Mouse (Mus musculus) neural tube, embryonic 12.5 days (tissue): Measurements from ENCODE around the gene Hist1h1d. TPM values are rescaled to one million over a fixed set of nuclear protein-coding genes. Genes with fewer than 3 reads are reported as not detected.
A peak's percentile ranks its signal among the peaks of the same experiment; 100 is the strongest.
"Not testable (repeated sequence)": the region's sequence is repeated elsewhere in the genome, so short reads cannot be mapped to it uniquely, and the experiment has no call there.

Experiments
- ATAC-seq: fragments of 200-750 bp; cut with Nextera tagmentation; 2 replicates; pipeline ENCODE4 v1.8.0; 2017; ENCODE audit warnings: low read depth, mild to moderate bottlenecking, moderate TSS enrichment, moderate library complexity; ENCODE audit not compliant: low FRiP score
- H3K27ac ChIP-seq: fragments of 300-500 bp; sonication (generic); 2 replicates; pipeline ENCODE4 v1.5.1; 2016
- H3K27me3 ChIP-seq: fragments of 300-500 bp; sonication (generic); replicated peaks from 2 replicates; pipeline ENCODE4 v1.6.1; 2016; ENCODE audit warnings: mild to moderate bottlenecking
- H3K36me3 ChIP-seq: fragments of 300-500 bp; sonication (generic); 2 replicates; pipeline ENCODE4 v1.6.1; 2016; ENCODE audit warnings: mild to moderate bottlenecking
- H3K4me1 ChIP-seq: fragments of 300-500 bp; sonication (generic); 2 replicates; pipeline ENCODE4 v1.6.1; 2016
- H3K4me2 ChIP-seq: fragments of 300-500 bp; sonication (generic); replicated peaks from 2 replicates; pipeline ENCODE4 v1.6.1; 2016; ENCODE audit warnings: mild to moderate bottlenecking
- H3K4me3 ChIP-seq: fragments of 300-500 bp; sonication (generic); 2 replicates; pipeline ENCODE4 v1.5.1; 2016
- H3K9ac ChIP-seq: fragments of 300-500 bp; sonication (generic); 2 replicates; pipeline ENCODE4 v1.6.1; 2016; ENCODE audit warnings: mild to moderate bottlenecking
- H3K9me3 ChIP-seq: fragments of 300-500 bp; sonication (generic); 2 replicates; pipeline ENCODE4 v1.6.1; 2016; ENCODE audit warnings: mild to moderate bottlenecking
- WGBS: fragments of 180-500 bp; shearing (Covaris S2); methylation state at CpG from one replicate; pipeline ENCODE4 v1.1.7; 2016; 5-methylcytosine and 5-hydroxymethylcytosine counted together
- polyA plus RNA-seq: library from polyadenylated mRNA; unstranded; fragments of >200 nt; fragmentation: Nextera tagmentation; extraction: Ambion mirVana; gene quantifications from 2 replicates; pipeline ENCODE4 v1.2.1, GENCODE M21; 2016

Gene Hist1h1d
- polyA plus RNA-seq, 1 experiment from 2014 or later = 0.30 TPM

- Histone ChIP-seq H3K4me1 (peaks cover under 1% of the 10 kb centered on the region), H3K27me3 (no peaks in the 10 kb centered on the region), H3K9ac (no peak overlapping the region), H3K36me3 (no peaks in the 10 kb centered on the region), H3K4me2 (no peak overlapping the region), H3K4me3 (no peak overlapping the region), H3K27ac (no peak overlapping the region), H3K9me3 (no peaks in the 10 kb centered on the region)
- WGBS = 81% methylated on average over 3 of the region's 3 CpGs
- ATAC-seq = no peak
Observed at GRCm38 (mm10) chr13:23541497-23541896, 11.6 kb upstream of the Hist1h1d start.

DNA sequence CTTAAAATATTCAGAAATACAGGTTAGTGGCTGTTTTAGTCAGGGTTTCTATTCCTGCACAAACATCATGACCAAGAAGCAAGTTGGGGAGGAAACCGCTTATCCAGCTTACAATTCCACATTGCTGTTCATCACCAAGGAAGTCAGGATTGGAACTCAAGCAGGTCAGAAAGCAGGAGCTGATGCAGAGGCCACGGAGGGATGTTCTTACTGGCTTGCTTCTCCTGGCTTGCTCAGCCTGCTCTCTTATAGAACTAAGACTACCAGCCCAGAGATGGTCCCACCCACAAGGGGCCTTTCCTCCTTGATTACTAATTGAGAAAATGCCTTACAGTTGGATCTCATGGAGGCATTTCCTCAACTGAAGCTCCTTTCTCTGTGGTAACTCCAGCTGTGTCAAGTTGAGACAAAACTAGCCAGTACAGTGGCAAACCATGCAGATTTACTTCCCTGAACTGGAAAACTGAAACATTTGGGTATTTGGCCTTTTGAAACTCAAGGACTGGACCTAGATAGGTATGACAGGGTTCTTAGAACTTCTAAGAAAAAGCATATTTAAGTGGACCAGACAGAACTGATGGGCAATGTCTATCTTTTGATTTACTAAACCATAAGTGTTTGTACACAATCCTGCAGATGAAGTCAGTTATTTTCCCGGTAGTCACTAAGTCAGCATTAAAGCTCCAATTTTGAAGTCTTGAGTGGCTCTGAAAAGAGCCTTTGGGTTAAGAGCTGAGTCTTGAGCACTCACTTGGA is 10.7 kb upstream of the Hist1h1d start:
- WGBS = 6% methylated on average over 3 of the region's 3 CpGs
- H3K4me3 ChIP-seq = peak overlapping the region; percentile 42
- peak overlapping the region; percentile 68 for H3K4me2 ChIP-seq
- H3K27ac ChIP-seq, H3K36me3 ChIP-seq, H3K27me3 ChIP-seq, H3K4me1 ChIP-seq, H3K9me3 ChIP-seq, ATAC-seq: not testable (repeated sequence)
- peak overlapping the region; percentile 56 for H3K9ac ChIP-seq

DNA sequence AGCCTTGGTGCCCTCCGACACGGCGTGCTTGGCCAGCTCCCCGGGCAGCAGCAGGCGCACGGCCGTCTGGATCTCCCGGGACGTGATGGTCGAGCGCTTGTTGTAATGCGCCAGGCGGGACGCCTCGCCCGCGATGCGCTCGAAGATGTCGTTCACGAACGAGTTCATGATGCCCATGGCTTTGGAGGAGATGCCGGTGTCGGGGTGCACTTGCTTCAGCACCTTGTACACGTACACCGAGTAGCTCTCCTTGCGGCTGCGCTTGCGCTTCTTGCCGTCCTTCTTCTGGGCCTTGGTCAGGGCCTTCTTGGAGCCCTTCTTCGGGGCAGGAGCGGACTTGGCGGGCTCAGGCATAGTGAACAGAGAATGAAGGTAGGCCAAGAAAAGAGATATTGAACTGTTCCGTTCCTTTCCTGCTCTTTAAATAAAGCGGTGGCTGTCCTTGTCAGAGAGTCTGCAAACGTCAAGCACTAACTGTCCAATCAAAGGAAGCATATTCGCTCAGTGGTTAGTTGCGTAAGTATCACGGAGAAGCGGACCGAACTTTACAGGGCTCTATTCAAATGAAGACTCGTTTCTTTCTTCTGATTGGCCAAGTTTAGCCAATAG is 10.0 kb upstream of the Hist1h1d start, which contains the start of gene Hist1h2bh:
Hist1h2bh (minus strand) TSS at position 394 of the 609 bp plus-strand sequence.
- WGBS = under 1% methylated on average over 42 of the region's 42 CpGs
- H3K9me3 ChIP-seq = not testable (repeated sequence)
- H3K4me2 ChIP-seq = peak within 1 kb of the TSS; percentile 68

DNA sequence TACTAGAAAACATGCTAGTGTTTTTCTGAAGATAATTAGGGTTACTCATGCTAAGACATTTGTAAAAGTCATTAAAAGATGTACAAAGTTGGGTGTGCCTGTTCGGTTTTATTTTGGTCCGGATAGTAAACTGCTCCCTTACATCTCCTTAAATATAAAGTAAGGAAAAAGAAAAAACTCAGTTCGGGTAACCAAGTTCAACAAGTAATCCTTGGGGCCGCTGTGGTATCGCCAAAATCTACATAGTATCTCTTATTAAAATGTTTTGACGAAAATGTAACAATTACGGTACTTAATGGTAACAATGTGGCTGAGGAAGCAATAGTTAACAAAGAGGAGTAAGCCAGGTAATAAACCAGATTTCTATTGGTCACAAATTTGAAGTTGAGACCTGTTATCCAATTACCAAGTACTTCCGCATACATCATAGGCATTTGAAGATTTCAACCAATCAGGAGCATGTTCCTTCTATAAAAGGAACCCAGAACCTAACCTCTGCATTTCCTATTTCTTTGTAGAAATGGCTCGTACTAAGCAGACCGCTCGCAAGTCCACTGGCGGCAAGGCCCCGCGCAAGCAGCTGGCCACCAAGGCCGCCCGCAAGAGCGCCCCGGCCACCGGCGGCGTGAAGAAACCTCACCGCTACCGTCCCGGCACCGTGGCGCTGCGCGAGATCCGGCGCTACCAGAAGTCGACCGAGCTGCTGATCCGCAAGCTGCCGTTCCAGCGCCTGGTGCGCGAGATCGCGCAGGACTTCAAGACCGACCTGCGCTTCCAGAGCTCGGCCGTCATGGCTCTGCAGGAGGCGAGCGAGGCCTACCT is 8.9 kb upstream of the Hist1h1d start, which contains the start of gene Hist1h3f:
Hist1h3f (plus strand) TSS at position 88 of the 822 bp plus-strand sequence.
- H3K27ac ChIP-seq = peak within 1 kb of the TSS; percentile 81
- peak; percentile 94 for ATAC-seq
- no peaks in the 10 kb centered on the region for H3K4me1 ChIP-seq
- peak within 1 kb of the TSS; percentile 61 for H3K9ac ChIP-seq
- H3K4me2 ChIP-seq = peak within 1 kb of the TSS; percentile 68
- H3K4me3 ChIP-seq = peak within 1 kb of the TSS; percentile 48
- no peaks in the 10 kb centered on the region for H3K36me3 ChIP-seq
- H3K9me3 ChIP-seq = no peaks in the 10 kb centered on the region
- under 1% methylated on average over 25 of the region's 45 CpGs for WGBS
- H3K27me3 ChIP-seq = no peaks in the 10 kb centered on the region

More for the DNA sequence above, 10.0 kb upstream of the Hist1h1d start, which contains the start of gene Hist1h2bh:
- H3K4me1 ChIP-seq, H3K27me3 ChIP-seq, H3K36me3 ChIP-seq: not testable (repeated sequence)
- H3K4me3 ChIP-seq = peak within 1 kb of the TSS; percentile 48
- peak within 1 kb of the TSS; percentile 56 for H3K9ac ChIP-seq
- peak; percentile 91 for ATAC-seq
- H3K27ac ChIP-seq = peak within 1 kb of the TSS; percentile 57; the same call in 1 of the 2 replicates

GRCm38 (mm10) chr13:23544787-23545120 is 8.3 kb upstream of the Hist1h1d start:
- 0% methylated on average over 13 of the region's 14 CpGs for WGBS
- H3K36me3 ChIP-seq, H3K4me1 ChIP-seq: not testable (repeated sequence)

DNA sequence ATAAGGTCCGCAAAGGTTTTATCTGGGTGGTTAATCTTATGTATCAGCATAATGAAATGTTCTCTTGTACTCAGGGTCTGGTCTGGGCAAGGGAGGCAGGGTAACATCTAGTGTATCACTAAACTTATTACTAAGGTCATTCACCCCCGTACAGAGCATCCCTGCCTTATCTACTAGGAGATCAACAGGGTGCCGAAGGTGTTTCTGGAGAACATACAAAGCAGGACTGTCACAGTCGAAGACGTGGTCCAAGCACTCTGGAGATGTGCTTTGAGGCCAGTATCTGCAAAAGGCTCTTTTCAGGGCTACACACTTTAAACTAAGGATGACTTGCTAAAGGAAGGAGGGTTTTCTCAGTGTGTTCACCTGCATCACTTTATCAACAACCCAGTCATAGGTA is 6.4 kb upstream of the Hist1h1d start:
- no peak overlapping the region for H3K27ac ChIP-seq
- H3K9ac ChIP-seq = no peak overlapping the region
- H3K9me3 ChIP-seq = no peaks in the 10 kb centered on the region
- H3K4me1 ChIP-seq = peaks cover 7% of the 10 kb centered on the region; the same call in 1 of the 2 replicates
- H3K36me3 ChIP-seq = no peaks in the 10 kb centered on the region
- WGBS = 89% methylated on average over 5 of the region's 5 CpGs
- H3K4me2 ChIP-seq = no peak overlapping the region
- no peaks in the 10 kb centered on the region for H3K27me3 ChIP-seq
- H3K4me3 ChIP-seq = no peak overlapping the region
- ATAC-seq = no peak

More at GRCm38 (mm10) chr13:23544787-23545120, 8.3 kb upstream of the Hist1h1d start:
- not testable (repeated sequence) for H3K27me3 ChIP-seq, H3K27ac ChIP-seq, H3K9me3 ChIP-seq
- Histone ChIP-seq H3K9ac (peak overlapping the region; percentile 61; the same call in 1 of the 2 replicates), H3K4me3 (peak overlapping the region; percentile 48), H3K4me2 (peak overlapping the region; percentile 52)
- peak; percentile 1 for ATAC-seq

- H3K9ac ChIP-seq = peak overlapping the region; percentile 53
- WGBS = 4% methylated on average over 3 of the region's 3 CpGs
- peaks cover 12% of the 10 kb centered on the region; the same call in 1 of the 2 replicates for H3K4me1 ChIP-seq
- H3K4me2 ChIP-seq = peak overlapping the region; percentile 65
- no peaks in the 10 kb centered on the region for H3K9me3 ChIP-seq
- H3K27ac ChIP-seq = peak overlapping the region; percentile 43
- H3K27me3 ChIP-seq = no peaks in the 10 kb centered on the region
- peak overlapping the region; percentile 41 for H3K4me3 ChIP-seq
- no peaks in the 10 kb centered on the region for H3K36me3 ChIP-seq
- no peak for ATAC-seq
Observed at GRCm38 (mm10) chr13:23550761-23551145, 2.3 kb upstream of the Hist1h1d start.

DNA sequence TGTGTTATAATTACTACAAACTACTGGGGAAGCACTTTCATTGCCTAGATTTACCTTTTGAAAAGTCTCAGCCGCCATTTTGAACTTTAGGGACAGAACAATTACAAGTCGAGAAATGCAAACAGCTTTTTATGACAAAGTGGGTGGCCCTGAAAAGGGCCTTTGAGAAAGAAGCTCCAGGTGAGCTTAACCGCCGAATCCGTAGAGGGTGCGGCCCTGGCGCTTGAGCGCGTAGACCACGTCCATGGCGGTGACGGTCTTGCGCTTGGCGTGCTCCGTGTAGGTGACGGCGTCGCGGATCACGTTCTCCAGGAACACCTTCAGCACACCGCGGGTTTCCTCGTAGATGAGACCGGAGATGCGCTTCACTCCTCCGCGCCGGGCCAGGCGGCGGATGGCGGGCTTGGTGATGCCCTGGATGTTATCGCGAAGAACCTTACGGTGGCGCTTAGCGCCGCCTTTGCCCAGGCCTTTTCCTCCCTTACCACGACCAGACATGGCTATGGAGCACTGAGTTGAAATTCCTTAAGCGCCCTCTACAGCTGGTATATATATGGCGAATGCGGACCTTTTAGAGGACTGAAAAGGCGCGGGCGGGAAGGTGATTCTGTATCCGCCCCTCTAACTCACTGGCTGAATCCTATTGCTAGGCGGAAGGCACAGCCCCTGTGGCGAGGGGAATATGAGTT is 1.8 kb upstream of the Hist1h1d start, which contains the start of gene Hist1h4f:
Hist1h4f (minus strand) TSS at position 503 of the 689 bp plus-strand sequence.
- not testable (repeated sequence) for H3K9me3 ChIP-seq, H3K36me3 ChIP-seq, H3K27me3 ChIP-seq
- peak within 1 kb of the TSS; percentile 65 for H3K4me2 ChIP-seq
- H3K9ac ChIP-seq = peak within 1 kb of the TSS; percentile 53
- ATAC-seq = peak; percentile 80
- H3K27ac ChIP-seq = peak within 1 kb of the TSS; percentile 43
- WGBS = under 1% methylated on average over 47 of the region's 47 CpGs
- H3K4me3 ChIP-seq = peak within 1 kb of the TSS; percentile 41
- peaks cover 12% of the 10 kb centered on the region; the same call in 1 of the 2 replicates for H3K4me1 ChIP-seq

DNA sequence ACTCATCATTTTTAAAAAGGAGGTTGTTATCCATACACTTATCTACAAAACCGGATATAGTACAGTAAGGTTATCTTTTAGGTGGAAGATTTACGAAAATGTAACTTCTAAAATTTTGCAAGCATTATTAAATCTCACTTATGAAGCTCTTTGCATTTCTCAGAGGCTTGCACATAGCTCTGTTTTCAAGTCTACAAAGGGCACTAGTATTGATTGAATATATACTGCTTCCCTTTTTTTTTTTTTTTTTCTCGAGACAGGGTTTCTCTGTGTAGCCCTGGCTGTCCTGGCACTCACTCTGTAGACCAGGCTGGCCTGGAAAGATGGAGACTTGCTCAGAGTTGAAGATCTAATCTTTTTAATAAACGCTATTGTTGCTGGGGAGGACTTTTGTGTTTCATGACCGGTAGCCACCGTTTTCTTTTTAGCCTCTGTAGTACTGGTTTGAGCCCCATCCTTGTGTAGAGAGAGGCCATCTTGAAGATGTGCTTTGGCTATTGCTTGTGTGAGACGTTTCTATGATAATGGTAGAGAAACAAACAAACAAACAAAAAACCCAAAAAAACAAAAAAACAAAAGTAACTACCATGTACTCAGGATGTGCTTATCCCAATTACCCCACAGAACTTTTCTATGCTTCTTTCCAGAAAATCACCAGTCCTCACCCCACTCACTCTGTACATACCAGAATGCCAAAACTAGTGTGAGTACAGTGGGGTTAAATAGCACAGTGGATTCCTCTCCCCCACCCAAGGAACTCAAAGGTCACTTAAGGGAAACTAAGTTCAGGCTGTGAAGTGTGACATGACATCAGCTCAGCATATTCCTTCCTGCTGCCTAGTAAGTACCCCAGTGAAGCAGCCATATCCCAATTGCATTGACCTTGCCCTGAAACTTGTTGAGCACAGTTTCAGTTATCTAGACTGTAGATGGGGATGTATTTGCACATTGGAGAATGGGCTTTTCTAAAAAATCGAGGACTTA is 839 bp upstream of the Hist1h1d start:
- Histone ChIP-seq H3K27me3 (no peaks in the 10 kb centered on the region), H3K4me2 (peak overlapping the region; percentile 65), H3K27ac (no peak overlapping the region; the same call in 1 of the 2 replicates), H3K36me3 (no peaks in the 10 kb centered on the region), H3K4me1 (peaks cover 12% of the 10 kb centered on the region; the same call in 1 of the 2 replicates), H3K4me3 (peak overlapping the region; percentile 41; the same call in 1 of the 2 replicates), H3K9me3 (no peaks in the 10 kb centered on the region), H3K9ac (0 out of 2 replicates have a peak overlapping the region, but pooled peaks have one; percentile 53)
- no peak for ATAC-seq
- 54% methylated on average over 8 of the region's 8 CpGs for WGBS

GRCm38 (mm10) chr13:23554393-23554792 is 1.3 kb downstream of the Hist1h1d start:
- peak overlapping the region; percentile 57 for H3K4me3 ChIP-seq
- WGBS = 23% methylated on average over 9 of the region's 9 CpGs
- ATAC-seq = no peak
- H3K27ac ChIP-seq = no peak overlapping the region
- peak overlapping the region; percentile 98 for H3K4me2 ChIP-seq
- peak overlapping the region; percentile 86; the same call in 1 of the 2 replicates for H3K9ac ChIP-seq
- peaks cover 12% of the 10 kb centered on the region; the same call in 1 of the 2 replicates for H3K4me1 ChIP-seq
- H3K27me3 ChIP-seq = no peaks in the 10 kb centered on the region
- no peaks in the 10 kb centered on the region for H3K9me3 ChIP-seq
- H3K36me3 ChIP-seq = no peaks in the 10 kb centered on the region
